Mouse (Mus musculus) thymus, adult 2 months (tissue): ENCODE measurements around the gene Spg21.

Experiments
- CTCF ChIP-seq: fragments of 200-500 bp; IDR thresholded peaks from 2 replicates; pipeline ENCODE4 v1.5.1; 2012; ENCODE audit warnings: mild to moderate bottlenecking, control low read depth, low read length, moderate library complexity, borderline replicate concordance; ENCODE audit not compliant: control insufficient read depth, poor library complexity, insufficient read depth; ENCODE audit errors: extremely low read depth
- POLR2A ChIP-seq: fragments of 200-500 bp; IDR thresholded peaks from 2 replicates; pipeline ENCODE4 v1.6.1; 2012; ENCODE audit warnings: mild to moderate bottlenecking, low read length, control low read depth, moderate library complexity; ENCODE audit not compliant: control insufficient read depth, poor library complexity, insufficient read depth; ENCODE audit errors: extremely low read depth

- TF ChIP-seq CTCF (no peak), POLR2A (no peak)
Observed at GRCm38 (mm10) chr9:65467686-65468085, 6.9 kb downstream of the Spg21 start.
